Mouse (Mus musculus): Measurements from ENCODE around the gene Sap25.

DNA sequence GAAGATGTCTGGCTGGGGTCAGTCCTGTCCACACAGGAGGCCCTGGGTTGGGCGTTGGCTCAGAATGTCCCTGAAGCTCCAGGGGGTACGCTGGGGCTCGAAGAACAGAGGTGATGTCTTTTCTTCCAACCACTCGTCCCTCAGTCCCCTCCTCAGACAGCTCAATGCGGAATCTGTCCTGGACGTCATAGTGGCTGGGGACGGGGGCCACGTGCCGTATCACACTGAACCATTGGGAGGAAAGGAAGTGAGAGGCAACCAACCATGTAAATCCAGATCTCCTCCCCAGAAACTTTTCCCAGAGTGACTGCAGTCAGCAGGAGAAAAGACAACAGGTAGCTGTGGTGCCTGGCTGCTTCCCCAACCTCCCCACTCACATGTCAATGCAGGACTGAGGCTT lies 41.5 kb upstream of the Sap25 start:
- TF ChIP-seq POLR2A (IDR thresholded peaks at IDR 0.05; ENCODE audit: borderline replicate concordance, insufficient read depth, low read length): no peak
- TF ChIP-seq CTCF (IDR thresholded peaks at IDR 0.05; ENCODE audit: borderline replicate concordance, insufficient read depth, low read depth, low read length): no peak

Data from cerebellum, adult 2 months (tissue).